Mouse (Mus musculus) thymus, adult 18-20 months (tissue): ENCODE measurements around the gene Hand1.
"Not testable (repeated sequence)": the region's sequence is repeated elsewhere in the genome, so short reads cannot be mapped to it uniquely, and the experiment has no call there.

Experiments
- DNase-seq, 2 experiments: peaks; one replicate each; pipeline ENCODE4 v3.0.0; 2022; ENCODE audit warnings: mixed read lengths in 2 of 2

Gene Hand1

GRCm38 (mm10) chr11:57833296-57833977 is 819 bp upstream of the Hand1 start:
- no peak for DNase-seq

GRCm38 (mm10) chr11:57831861-57832260 is 757 bp downstream of the Hand1 start:
- no peak for DNase-seq

GRCm38 (mm10) chr11:57831281-57831781 is 1.3 kb downstream of the Hand1 start:
- no peak for DNase-seq

- DNase-seq, result no peak
Measured at GRCm38 (mm10) chr11:57829871-57830775, 2.5 kb downstream of the Hand1 start.

GRCm38 (mm10) chr11:57828955-57829870 is 3.4 kb downstream of the Hand1 start:
- no peak for DNase-seq

- DNase-seq, result no peak
Measured at GRCm38 (mm10) chr11:57827915-57828545, 4.6 kb downstream of the Hand1 start.

GRCm38 (mm10) chr11:57827048-57827914 is 5.3 kb downstream of the Hand1 start:
- peak; percentile 25 to 44 for DNase-seq

- not testable (repeated sequence) for DNase-seq
Measured at GRCm38 (mm10) chr11:57825234-57825633, 7.4 kb downstream of the Hand1 start.

GRCm38 (mm10) chr11:57823714-57824113 is 8.9 kb downstream of the Hand1 start:
- DNase-seq, result no peak

GRCm38 (mm10) chr11:57823159-57823558 is 9.5 kb downstream of the Hand1 start:
- not testable (repeated sequence) for DNase-seq

- peak; percentile 44 to 46 for DNase-seq
Measured at GRCm38 (mm10) chr11:57819999-57820581, 12.5 kb downstream of the Hand1 start.

GRCm38 (mm10) chr11:57818189-57818588 is 14.4 kb downstream of the Hand1 start:
- no peak for DNase-seq

- DNase-seq, result no peak
Measured at GRCm38 (mm10) chr11:57813641-57814040, 19.0 kb downstream of the Hand1 start.

- DNase-seq, result no peak
Measured at GRCm38 (mm10) chr11:57812212-57812611, 20.4 kb downstream of the Hand1 start.

GRCm38 (mm10) chr11:57811006-57811405 is 21.6 kb downstream of the Hand1 start:
- no peak for DNase-seq

GRCm38 (mm10) chr11:57809732-57810098 is 22.9 kb downstream of the Hand1 start:
- no peak for DNase-seq

GRCm38 (mm10) chr11:57809017-57809731 is 23.4 kb downstream of the Hand1 start:
- no peak for DNase-seq

GRCm38 (mm10) chr11:57805047-57805446 is 27.6 kb downstream of the Hand1 start:
- no peak for DNase-seq

- DNase-seq, result no peak
Measured at GRCm38 (mm10) chr11:57802511-57802870, 30.1 kb downstream of the Hand1 start.
